Mouse (Mus musculus): ENCODE results near the gene Sh3kbp1. TPM values are rescaled to one million over a fixed set of nuclear protein-coding genes. Genes with fewer than 3 reads are reported as not detected.

Sh3kbp1 gene
- total and polyA plus RNA-seq, 2 experiments from 2014 or later = 43.4 to 45.5 TPM

- no peak for ATAC-seq
- WGBS = 78% methylated on average over 5 of the region's 5 CpGs
- H3K36me3 ChIP-seq (ENCODE audit: insufficient read depth, low read length) = no peaks in the 10 kb centered on the region
Observed at GRCm38 (mm10) chrX:159757854-159758540, 130.9 kb downstream of the Sh3kbp1 start.

GRCm38 (mm10) chrX:159763801-159764200 lies 136.7 kb downstream of the Sh3kbp1 start:
- Histone ChIP-seq H3K4me1 (ENCODE audit: insufficient read depth, low read length) (no peaks in the 10 kb centered on the region), H3K27ac (no peak overlapping the region), H3K4me2 (ENCODE audit: low read depth, low read length) (no peak overlapping the region), H3K9me3 (ENCODE audit: low read length) (no peaks in the 10 kb centered on the region), H3K27me3 (ENCODE audit: insufficient read depth, low read length) (no peaks in the 10 kb centered on the region), H3K9ac (replicated peaks; ENCODE audit: low read length) (no peak overlapping the region), H3K4me3 (ENCODE audit: low read length) (no peak overlapping the region), H3K36me3 (ENCODE audit: insufficient read depth, low read length) (no peaks in the 10 kb centered on the region)
- no peak for DNase-seq (ENCODE audit: low spot score)
- no peak for TF ChIP-seq CTCF (IDR thresholded peaks at IDR 0.05; ENCODE audit: low read depth)
- no peak for ATAC-seq
- WGBS = 81% methylated on average over 3 of the region's 3 CpGs

More at GRCm38 (mm10) chrX:159757854-159758540, 130.9 kb downstream of the Sh3kbp1 start:
- Histone ChIP-seq H3K27me3 (ENCODE audit: insufficient read depth, low read length) (no peaks in the 10 kb centered on the region), H3K4me1 (ENCODE audit: insufficient read depth, low read length) (no peaks in the 10 kb centered on the region), H3K4me2 (ENCODE audit: low read depth, low read length) (no peak overlapping the region), H3K4me3 (ENCODE audit: low read length) (no peak overlapping the region), H3K27ac (no peak overlapping the region), H3K9ac (replicated peaks; ENCODE audit: low read length) (no peak overlapping the region), H3K9me3 (ENCODE audit: low read length) (no peaks in the 10 kb centered on the region)
- TF ChIP-seq CTCF (IDR thresholded peaks at IDR 0.05; ENCODE audit: low read depth) = no peak
- no peak for DNase-seq (ENCODE audit: low spot score)

- ATAC-seq (no peak), DNase-seq (ENCODE audit: low spot score) (no peak)
- H3K27ac ChIP-seq = no peak overlapping the region
- no peak overlapping the region for H3K4me2 ChIP-seq (ENCODE audit: low read depth, low read length)
- no peak overlapping the region for H3K9ac ChIP-seq (replicated peaks; ENCODE audit: low read length)
- H3K4me1 ChIP-seq (ENCODE audit: insufficient read depth, low read length) = no peaks in the 10 kb centered on the region
- WGBS = 54% methylated on average over 1 of the region's 1 CpGs
- H3K36me3 ChIP-seq (ENCODE audit: insufficient read depth, low read length) = no peaks in the 10 kb centered on the region
- no peak for TF ChIP-seq CTCF (IDR thresholded peaks at IDR 0.05; ENCODE audit: low read depth)
- no peak overlapping the region for H3K4me3 ChIP-seq (ENCODE audit: low read length)
- no peaks in the 10 kb centered on the region for H3K27me3 ChIP-seq (ENCODE audit: insufficient read depth, low read length)
- H3K9me3 ChIP-seq (ENCODE audit: low read length) = no peaks in the 10 kb centered on the region
Observed at GRCm38 (mm10) chrX:159765850-159766249, 138.8 kb downstream of the Sh3kbp1 start.

GRCm38 (mm10) chrX:159769005-159769404 lies 141.9 kb downstream of the Sh3kbp1 start:
- Histone ChIP-seq H3K4me2 (ENCODE audit: low read depth, low read length) (no peak overlapping the region), H3K27ac (no peak overlapping the region), H3K4me3 (ENCODE audit: low read length) (no peak overlapping the region), H3K27me3 (ENCODE audit: insufficient read depth, low read length) (no peaks in the 10 kb centered on the region), H3K9me3 (ENCODE audit: low read length) (no peaks in the 10 kb centered on the region), H3K4me1 (ENCODE audit: insufficient read depth, low read length) (no peaks in the 10 kb centered on the region), H3K36me3 (ENCODE audit: insufficient read depth, low read length) (no peaks in the 10 kb centered on the region), H3K9ac (replicated peaks; ENCODE audit: low read length) (no peak overlapping the region)
- WGBS = 57% methylated on average over 2 of the region's 2 CpGs
- no peak for ATAC-seq
- DNase-seq (ENCODE audit: low spot score) = no peak
- TF ChIP-seq CTCF (IDR thresholded peaks at IDR 0.05; ENCODE audit: low read depth) = no peak

- no peaks in the 10 kb centered on the region for H3K36me3 ChIP-seq (ENCODE audit: insufficient read depth, low read length)
- 92% methylated on average over 3 of the region's 3 CpGs for WGBS
- no peak for DNase-seq (ENCODE audit: low spot score)
- no peaks in the 10 kb centered on the region for H3K9me3 ChIP-seq (ENCODE audit: low read length)
- no peak for TF ChIP-seq CTCF (IDR thresholded peaks at IDR 0.05; ENCODE audit: low read depth)
- no peak overlapping the region for H3K27ac ChIP-seq
- ATAC-seq = no peak
- no peaks in the 10 kb centered on the region for H3K27me3 ChIP-seq (ENCODE audit: insufficient read depth, low read length)
- no peak overlapping the region for H3K4me2 ChIP-seq (ENCODE audit: low read depth, low read length)
- no peaks in the 10 kb centered on the region for H3K4me1 ChIP-seq (ENCODE audit: insufficient read depth, low read length)
- no peak overlapping the region for H3K9ac ChIP-seq (replicated peaks; ENCODE audit: low read length)
- H3K4me3 ChIP-seq (ENCODE audit: low read length) = no peak overlapping the region
Observed at GRCm38 (mm10) chrX:159769773-159770172, 142.7 kb downstream of the Sh3kbp1 start.

- 57% methylated on average over 4 of the region's 4 CpGs for WGBS
- no peak for DNase-seq (ENCODE audit: low spot score)
- H3K4me3 ChIP-seq (ENCODE audit: low read length) = no peak overlapping the region
- no peak overlapping the region for H3K4me2 ChIP-seq (ENCODE audit: low read depth, low read length)
- H3K27me3 ChIP-seq (ENCODE audit: insufficient read depth, low read length) = no peaks in the 10 kb centered on the region
- ATAC-seq = no peak
- H3K9ac ChIP-seq (replicated peaks; ENCODE audit: low read length) = no peak overlapping the region
- H3K4me1 ChIP-seq (ENCODE audit: insufficient read depth, low read length) = no peaks in the 10 kb centered on the region
- no peak overlapping the region for H3K27ac ChIP-seq
- no peak for TF ChIP-seq CTCF (IDR thresholded peaks at IDR 0.05; ENCODE audit: low read depth)
- H3K9me3 ChIP-seq (ENCODE audit: low read length) = no peaks in the 10 kb centered on the region
- H3K36me3 ChIP-seq (ENCODE audit: insufficient read depth, low read length) = no peaks in the 10 kb centered on the region
Observed at GRCm38 (mm10) chrX:159772137-159772536, 145.1 kb downstream of the Sh3kbp1 start.

- H3K4me3 ChIP-seq (ENCODE audit: low read length) = no peak overlapping the region
- no peak overlapping the region for H3K4me2 ChIP-seq (ENCODE audit: low read depth, low read length)
- DNase-seq (ENCODE audit: low spot score) = no peak
- no peak for ATAC-seq
- H3K27me3 ChIP-seq (ENCODE audit: insufficient read depth, low read length) = no peaks in the 10 kb centered on the region
- no peaks in the 10 kb centered on the region for H3K9me3 ChIP-seq (ENCODE audit: low read length)
- no peaks in the 10 kb centered on the region for H3K36me3 ChIP-seq (ENCODE audit: insufficient read depth, low read length)
- 60% methylated on average over 4 of the region's 4 CpGs for WGBS
- H3K27ac ChIP-seq = no peak overlapping the region
- H3K4me1 ChIP-seq (ENCODE audit: insufficient read depth, low read length) = no peaks in the 10 kb centered on the region
- no peak overlapping the region for H3K9ac ChIP-seq (replicated peaks; ENCODE audit: low read length)
- TF ChIP-seq CTCF (IDR thresholded peaks at IDR 0.05; ENCODE audit: low read depth) = no peak
Observed at GRCm38 (mm10) chrX:159775042-159775441, 148.0 kb downstream of the Sh3kbp1 start.
